Mouse (Mus musculus) urinary bladder, postnatal 25 days (tissue): ENCODE measurements at regions not wholly inside any gene's neighbourhood (a gene's known extent, or its start where the extent isn't known, plus 50 kb on each side); places are given as distances from the start of the nearest gene placed in this dataset.

Experiments
- DNase-seq: peaks from one replicate; pipeline ENCODE4 v3.0.0; 2022; ENCODE audit warnings: low spot score

DNA sequence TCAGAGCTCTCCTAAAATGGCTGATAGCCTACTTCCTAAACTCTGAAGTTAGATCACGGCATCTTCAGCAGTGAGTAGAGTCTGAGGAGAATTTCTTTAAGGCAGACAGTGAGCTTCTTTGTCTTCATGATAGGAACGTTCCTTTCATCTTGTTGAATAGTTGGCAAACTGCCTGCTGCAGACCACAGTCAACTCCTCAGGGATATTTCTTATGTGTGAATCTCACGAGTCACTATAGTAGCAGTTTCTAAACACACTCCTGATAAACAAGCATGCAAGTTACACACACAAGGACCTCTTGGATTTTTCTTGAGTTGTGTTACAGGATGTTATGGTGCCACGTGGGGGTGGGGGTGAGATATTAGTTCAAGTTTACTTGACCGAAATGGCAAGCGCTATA, 205.2 kb downstream of the Gm11077 start:
- no peak for DNase-seq

DNA sequence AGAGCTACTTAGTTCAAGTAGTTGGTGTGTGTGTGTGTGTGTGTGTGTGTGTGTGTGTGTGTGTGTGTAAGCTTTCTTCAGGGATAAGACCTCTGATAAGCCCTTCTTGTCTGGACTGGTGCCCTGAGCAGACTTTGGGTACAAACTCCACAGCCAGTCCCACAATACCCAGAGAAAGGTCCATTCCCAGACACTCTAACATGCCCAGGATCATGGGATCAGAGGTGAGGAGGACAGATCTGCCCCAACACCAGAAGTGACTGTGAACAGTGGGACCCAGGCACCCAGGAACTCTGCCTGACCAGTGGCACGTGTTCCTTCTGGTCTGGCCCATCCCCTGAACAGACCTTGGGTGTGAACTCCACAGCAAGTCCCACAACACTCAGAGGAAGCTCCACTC, 208.9 kb downstream of the Gm11077 start:
- no peak for DNase-seq

DNA sequence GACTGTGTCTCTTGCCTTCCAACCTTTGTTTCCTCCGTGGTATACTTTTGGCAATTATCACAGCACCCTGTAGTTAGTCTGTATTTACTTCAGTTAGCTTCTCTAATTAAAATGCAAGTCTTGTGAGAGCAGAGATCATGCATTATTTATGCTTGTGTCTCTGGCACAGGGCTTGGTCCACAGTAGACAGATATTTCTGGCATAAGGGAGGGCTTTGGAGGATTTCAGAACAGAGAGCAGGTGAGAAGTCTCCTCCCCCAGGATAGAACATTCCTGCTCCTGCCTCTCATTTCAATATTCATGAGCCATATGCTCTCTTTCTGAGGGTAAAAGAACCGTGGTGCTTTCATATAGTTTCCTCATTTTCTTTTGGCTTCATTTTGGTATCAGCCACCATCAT, 217.6 kb downstream of the Gm11077 start:
- DNase-seq, result no peak

DNA sequence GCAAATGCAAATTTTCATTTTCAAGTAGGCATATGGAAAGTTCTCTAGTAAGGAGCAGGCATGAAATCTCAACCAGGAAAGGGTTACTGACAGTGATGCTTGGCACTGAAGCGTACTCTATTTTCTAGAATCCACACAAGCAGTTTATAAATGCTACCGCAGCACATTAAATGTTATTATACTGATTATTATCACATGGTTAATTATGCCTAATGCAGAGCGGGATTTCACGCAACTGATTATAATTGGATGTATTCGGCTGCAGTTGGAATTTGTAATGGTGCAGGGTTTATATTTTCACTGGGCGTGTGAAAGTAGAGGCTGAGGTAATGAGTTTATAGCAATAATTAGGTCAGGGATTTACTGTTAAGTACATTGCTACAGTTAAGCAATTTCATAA, 221.4 kb downstream of the Gm11077 start:
- DNase-seq, result no peak

DNA sequence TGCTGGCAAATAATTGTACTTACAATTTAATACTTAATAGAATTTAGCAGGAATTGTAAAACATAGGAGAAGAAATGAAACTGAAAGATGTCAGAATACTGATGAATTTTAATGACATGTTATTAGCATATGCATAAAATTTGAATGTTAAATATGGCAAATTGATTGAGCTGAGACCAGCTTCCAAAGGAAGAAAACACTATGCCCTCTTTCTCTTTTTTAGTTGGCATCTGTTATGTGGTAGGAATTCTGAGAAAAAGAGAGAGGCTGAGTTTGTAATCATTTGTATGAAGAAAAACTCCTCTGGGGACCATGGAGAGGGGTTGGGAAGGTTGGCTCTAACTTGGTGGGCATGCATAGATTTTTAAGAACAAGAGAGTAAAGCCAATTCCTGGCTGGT, 224.2 kb downstream of the Gm11077 start:
- DNase-seq, result no peak

DNA sequence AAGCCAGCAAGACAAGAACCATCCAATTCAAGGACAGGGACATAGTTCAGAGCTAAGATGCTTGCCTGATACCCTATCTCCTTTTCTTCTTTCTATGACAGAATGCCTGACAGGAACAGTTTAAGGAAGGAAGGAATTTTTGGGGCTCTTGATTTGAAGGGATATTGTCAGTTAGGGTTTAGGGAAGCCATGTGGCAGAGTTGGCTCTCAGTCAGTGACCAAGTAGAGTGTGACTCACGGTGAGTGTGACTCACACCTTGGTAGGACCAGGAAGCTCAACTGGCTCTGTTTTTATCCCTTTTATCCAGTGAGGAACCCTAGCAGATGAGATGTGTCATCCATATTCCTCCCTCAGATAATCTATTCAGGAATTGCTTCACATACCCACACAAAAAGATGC, 224.6 kb downstream of the Gm11077 start:
- no peak for DNase-seq

DNA sequence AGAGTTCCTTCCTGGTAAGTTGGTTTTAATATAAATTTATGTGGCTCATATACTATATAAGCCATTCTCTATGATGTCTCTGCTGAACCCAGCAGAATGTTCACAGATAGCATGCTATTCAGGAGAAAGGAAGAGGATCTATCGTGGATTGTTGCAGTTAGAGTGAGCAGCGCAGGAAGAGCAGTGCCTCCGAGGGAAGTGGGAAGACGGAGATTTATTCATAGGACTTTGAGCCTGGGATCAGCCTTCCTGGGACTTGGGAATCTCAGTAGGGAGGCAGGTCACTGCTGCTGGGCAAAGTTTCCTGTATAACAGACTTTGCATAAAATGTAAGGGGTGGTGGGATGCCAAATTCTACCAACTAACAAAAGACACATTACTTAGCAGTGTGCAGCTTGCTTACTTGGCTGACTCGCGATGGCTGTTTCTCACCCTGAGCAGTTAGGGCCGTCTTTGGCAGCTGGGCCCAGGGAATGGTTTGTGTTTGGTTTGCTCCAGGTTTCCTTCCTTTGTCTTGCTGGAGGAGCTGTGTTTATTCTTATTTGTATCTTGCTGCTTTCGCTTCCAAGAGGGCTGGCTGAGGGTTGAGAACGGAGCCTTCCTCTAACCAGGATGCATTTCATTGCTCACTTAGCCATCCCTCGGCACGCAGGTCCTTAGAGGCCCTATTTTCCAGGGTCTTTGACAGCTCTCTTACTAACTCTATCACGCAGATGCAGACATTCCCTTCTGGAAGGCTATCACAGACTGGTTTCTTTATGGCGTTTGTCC, 226.9 kb downstream of the Gm11077 start:
- DNase-seq, result no peak

DNA sequence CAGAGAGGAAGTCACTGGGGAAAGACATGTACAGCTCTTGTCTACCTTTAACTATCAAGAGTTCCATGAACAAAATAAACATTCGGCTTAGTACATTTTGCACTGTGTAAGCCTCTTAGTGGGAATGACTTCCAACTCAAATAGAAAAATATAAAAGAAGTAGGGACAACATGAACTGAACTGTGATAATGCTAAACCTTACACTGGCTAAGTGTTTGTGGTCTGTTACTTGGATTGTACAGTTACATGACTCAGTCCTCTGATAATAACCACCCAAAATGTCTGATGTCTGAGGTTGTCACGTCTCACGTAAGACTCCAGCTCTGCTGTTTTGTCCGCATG, 227.4 kb downstream of the Gm11077 start:
- DNase-seq, result no peak

DNA sequence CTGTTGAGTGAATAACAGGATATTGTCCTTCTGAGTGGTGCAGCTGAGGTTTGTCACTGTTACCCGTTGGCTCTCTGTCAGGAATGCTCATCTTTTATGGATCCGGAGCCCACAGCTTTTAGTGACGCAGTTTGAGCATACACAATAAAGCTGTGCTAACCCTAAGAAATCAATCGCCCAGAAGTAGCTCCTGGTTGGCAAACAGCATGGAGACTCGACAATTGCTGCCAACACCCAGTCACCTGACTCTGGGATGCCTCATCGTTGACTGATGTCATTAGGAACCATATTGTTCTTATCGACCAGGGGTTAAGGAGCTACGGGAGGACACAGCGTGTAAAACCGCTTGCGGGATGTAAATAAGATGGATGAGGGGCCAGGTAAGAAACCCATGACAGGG, 232.9 kb downstream of the Gm11077 start:
- DNase-seq, result no peak

DNA sequence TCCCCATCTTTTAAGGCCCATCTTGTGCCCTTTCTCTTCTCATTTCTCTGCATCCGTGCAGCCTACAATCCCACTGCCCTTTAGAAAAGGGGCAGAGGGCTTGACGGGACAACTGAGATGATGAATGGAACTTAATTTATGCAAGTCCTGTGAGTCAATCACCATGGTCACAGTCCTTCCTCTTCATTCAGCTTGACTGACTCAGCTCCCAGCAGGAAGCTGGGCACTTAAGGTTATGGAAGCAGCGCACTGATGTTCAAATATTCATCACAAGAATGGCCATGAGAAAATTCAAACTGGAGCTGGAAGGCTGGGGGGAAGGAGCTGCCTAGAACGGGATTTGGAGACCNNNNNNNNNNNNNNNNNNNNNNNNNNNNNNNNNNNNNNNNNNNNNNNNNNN, 233.5 kb downstream of the Gm11077 start:
- DNase-seq, result no peak

DNA sequence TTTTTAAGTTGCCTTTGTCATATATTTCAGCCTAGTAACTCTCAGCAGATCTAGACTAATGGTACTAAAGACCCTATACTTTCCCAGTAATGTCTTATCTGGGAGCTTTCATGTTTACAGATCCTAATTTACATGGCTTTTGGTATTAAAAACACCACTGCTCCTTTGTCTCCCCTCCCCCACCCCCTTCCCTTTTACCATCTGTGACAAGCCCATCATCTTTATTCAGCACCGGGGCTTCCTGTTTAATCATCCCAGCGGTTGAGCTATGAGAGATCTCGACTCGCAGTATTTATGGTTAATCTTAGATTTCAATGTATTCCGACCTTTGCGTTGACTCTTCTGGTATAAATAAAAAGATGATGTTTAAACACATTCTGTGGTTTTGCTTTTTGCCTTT, 244.6 kb downstream of the Gm11077 start:
- no peak for DNase-seq

DNA sequence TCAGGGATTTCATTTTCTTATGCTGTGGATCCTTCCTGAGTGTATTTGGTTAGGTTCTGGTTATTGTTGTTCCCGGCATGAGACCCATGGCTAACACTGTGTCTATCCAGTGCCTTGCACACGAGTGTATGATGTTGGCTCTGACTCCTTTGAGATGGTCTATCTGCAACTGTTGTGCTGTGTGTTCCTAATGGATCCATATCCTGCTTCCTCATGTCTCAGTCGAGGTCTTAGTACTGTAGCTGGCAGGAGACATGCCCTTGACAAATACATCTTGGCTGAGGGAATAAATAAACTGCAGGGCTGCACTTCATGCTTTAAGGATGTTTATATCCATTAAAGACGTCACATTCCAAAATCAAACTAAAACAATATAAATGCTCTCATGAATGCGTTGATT, 247.9 kb downstream of the Gm11077 start:
- no peak for DNase-seq

DNA sequence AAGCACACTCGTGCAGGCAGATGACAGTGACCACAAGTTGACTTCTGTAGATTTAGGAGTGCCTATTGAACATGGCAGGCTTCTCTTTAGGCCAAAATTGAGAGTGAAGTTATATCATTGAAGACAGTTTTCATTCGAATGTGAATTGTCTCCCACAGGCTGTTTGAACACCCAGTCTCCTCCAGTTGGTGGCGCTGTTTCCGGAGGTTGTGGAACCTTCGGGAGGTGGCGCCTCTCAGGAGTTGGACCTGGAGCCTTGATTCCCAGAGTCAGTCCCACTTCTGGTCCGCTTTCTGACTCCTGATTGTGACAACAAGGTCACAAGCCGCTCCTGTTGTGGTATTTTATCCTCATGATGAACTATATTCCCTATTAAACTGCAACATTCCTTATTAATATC, 254.5 kb downstream of the Gm11077 start:
- DNase-seq, result no peak

DNA sequence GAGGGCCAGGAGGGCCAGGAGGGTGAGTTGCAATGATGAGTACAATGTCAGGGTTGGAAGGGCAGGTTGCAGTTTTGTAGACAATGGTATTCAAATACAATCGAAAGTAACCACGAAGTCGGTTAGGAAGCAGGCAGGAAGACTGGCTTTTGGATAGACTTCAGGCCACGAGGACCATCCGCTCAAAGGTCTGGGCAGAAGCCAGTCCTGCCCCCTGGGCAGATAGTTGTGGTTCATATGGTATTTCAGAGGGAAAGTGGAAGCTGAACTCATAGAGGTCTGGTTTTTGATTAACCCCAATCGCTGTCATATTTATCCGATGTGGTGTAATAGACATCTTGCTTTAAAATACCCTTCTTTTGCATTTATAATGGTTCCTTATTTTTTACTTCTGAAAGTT, 255.2 kb downstream of the Gm11077 start:
- no peak for DNase-seq

DNA sequence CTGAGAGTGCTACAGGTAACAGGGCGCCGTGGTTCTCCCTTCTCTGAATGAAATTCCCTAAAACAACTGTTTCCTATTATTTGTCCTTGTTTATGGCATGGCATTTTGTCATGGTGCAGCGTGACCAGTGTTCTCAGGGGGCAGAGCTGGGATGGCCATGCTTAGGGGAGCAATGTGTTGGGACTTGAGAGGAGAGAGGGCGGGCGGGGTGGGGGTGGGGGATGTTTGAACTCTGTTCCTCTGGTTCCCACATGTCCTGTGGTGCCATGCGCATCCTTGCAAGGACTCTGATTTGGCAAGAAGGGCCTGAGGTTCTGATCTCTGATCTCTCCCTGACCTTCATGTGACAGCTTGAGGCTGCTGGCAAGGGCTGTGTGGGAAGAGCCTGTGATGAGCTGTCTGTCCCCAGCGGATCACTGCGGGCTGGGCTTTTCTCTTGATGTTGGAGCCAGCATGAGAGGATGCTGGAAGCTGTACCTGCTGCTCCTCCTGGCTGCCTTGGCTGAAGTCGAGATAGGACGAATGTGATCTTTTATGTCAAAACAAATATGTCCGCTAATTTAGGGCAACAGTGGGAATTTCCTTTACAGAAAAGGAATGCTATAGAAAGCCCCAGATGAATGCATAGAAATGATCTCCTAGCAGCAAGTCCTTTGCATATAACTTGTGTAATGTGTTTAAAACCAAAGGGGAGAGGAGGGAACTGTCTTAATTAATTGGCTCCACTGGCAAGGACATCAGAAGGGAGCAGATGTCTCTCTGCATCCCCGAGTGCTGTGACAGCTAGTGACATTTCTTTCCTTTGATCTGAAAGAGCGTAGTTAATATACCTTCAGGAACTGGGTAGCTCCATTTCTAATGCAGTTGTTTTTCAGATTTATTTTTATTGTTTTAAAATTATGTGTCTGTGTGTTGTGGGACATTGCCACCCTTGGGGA, 255.2 kb upstream of the Pde3a start:
- DNase-seq, result no peak

DNA sequence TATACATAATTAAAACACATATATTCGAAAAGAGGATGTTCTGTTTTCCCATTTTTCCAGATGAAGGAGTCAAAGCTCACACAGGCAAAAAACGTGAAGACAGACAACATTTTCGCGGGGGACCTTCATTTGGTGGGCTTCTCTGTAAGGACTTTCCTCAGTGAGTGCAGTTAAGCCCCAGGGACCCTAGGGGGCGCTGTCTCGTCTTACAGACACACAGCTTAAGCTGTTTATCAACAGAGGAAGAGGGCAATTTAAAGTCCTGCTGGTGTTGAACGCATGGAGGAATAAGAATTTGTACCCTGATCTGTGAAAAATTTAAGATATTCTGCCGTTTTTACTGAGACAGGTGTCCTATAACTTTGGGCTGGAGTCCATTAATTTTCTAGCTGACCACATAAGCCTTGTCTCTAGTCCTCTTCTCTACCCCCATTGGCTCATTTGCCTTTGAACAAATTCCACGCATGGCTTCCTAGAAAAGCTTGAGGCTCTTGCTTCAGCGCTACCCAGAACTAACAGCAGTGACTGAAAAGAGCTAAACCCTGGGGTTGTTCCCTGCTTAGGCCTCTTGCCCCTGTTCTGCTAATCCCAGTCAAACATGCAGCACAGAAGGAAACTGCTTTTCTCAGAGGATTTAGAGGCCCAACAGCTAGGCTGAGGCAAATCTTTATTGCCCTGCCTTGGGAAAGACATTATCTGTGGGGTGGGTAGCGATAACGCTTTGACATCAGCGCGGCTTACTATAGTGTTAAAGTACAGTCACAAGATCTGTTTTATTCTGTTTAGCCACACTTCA, 253.5 kb upstream of the Pde3a start:
- no peak for DNase-seq

DNA sequence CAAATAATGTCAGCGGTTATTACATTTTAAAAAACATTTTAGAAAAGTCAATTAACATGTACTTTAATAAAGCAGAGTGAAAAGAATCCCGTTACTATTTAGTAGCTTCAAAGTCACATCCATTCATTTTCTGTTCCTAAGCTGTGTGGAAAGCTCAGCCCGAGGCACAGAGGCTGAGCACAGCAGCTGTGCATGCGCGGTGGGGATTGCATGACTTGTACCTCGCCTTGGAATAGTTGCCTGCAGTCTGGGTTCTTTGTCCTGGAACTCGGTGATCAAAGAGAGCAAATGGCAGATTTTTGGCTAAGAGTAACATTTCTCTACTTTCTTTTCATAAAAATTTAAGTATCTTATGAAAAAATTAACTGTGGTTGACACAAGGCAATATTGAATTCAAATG, 251.0 kb upstream of the Pde3a start:
- no peak for DNase-seq

DNA sequence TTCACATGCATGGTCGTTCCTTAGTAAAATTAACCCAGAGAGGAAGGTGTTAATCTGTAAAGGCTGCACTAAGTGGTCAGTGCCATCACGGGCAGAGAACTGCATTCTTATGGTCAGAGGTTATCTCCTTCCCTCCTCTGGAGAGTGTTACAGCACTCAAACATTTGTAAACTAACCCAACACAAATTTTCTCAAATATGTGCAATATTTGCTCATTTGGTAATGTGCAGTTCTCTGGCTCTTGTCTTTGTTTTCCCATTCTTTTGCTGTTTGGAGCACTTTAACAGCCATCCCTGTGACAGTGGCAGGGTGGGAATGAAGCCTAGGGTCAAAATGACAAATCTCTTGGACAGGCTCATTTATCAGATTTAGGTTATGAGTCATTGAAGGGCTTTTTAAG, 248.5 kb upstream of the Pde3a start:
- DNase-seq, result no peak

DNA sequence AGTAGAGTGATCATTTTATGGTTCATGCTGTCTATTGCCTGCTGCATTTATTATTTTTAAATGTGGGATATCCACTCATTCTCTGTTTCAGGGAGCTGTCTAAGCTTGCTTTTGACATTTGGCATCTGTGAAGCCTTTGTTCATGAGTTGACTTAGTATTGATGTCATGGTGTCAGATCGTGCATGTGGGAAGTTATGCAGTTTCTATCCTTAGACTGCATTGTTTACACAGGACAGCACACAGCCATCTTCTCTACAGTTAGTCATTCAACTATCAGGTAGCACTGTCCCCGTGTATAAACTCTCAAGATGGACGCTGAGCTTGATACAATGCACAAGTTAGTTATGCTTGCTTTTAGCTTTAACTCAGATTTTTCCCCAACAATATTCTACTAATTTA, 247.8 kb upstream of the Pde3a start:
- DNase-seq, result no peak

DNA sequence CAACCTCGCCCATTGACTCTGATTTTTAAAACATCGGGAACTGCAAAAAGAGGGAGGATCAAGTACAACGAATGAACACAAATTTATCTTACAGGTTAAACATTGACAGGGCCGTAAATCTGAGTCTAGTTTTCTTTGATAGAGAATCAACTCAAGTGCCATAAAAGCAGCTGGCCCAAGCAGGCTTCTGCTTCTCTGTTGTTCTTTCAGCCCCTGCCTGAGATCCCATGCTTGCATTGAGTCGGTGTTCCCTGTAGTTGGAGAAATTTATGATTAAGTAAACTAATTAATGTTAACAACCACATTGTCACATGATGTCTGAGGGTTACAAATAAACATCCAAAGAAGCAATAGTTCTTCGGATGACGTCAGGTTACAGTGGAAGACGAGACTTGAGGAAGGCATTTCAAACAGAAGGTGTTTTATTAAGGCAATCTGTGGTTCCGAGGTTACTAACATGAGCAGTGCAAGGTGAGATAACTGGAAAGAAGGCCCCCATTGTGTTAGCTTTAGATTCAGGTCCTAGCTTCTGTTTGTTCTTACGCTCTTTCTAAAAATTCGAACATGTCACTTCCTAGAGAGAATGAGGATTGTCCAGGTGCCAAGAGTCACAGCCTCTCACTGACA, 233.9 kb upstream of the Pde3a start:
- no peak for DNase-seq

DNA sequence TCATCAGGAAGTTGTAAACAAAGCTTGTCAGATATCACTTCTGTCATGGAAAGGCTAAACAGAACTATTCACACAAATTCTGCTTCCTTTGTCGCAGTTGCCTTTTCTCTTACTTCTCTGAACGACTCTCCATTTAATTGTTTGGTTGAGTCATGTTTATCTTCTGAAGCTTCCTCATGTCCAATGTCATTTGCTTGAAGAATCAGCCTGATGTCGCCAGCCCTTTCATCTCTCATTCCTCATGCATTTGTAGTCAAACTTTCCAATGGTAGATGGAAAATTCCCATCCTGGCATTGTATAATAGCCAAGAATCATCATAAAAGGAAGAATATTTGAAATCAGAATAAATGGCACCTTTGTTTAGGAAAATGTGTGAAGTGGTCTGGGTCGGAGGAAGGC, 225.6 kb upstream of the Pde3a start:
- no peak for DNase-seq

DNA sequence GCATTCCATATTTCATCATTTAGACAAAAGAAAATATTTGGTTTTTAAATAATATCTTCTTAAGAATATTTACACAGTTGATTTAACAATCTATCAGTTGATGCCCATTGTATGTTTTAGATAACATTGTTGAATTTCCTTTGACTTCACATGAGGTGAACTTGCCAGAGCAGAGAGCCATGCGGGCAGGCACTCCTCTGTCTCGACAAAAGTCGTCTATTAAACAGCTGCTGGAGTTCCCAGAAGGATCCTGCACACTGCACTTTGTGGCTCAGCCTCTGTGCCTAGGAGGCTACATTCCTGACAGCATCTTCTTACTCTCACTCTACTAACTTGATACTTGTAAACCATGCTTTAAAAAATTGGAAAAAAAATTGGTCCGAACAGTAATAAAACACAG, 221.7 kb upstream of the Pde3a start:
- no peak for DNase-seq
